Mouse (Mus musculus) E14TG2a.4 (cell line): ENCODE results near the gene Stkld1.

Experiments
- H3K27me3 ChIP-seq: 2 replicates; pipeline ENCODE4 v1.6.1; 2014; ENCODE audit warnings: low read length, control low read depth; ENCODE audit not compliant: insufficient read depth
- H3K36me3 ChIP-seq: 2 replicates; pipeline ENCODE4 v1.6.1; 2014; ENCODE audit warnings: low read length, control low read depth; ENCODE audit not compliant: insufficient read depth
- H3K4me1 ChIP-seq: replicated peaks from 2 replicates; pipeline ENCODE4 v1.6.1; 2014; ENCODE audit warnings: low read depth, low read length, control low read depth
- H3K4me3 ChIP-seq: replicated peaks from 2 replicates; pipeline ENCODE4 v1.5.1; 2014; ENCODE audit warnings: mild to moderate bottlenecking, low read length
- H3K9me3 ChIP-seq: 2 replicates; pipeline ENCODE4 v1.6.1; 2014; ENCODE audit warnings: low read length, control low read depth
- CTCF ChIP-seq: conservative IDR thresholded peaks from 2 replicates; pipeline ENCODE4 v1.5.1; 2014; ENCODE audit warnings: low read length
- NANOG ChIP-seq: IDR thresholded peaks from 2 replicates; pipeline ENCODE4 v1.6.1; 2014; ENCODE audit warnings: borderline replicate concordance, low read length, mixed read lengths
- POU5F1 ChIP-seq: IDR thresholded peaks from 2 replicates; pipeline ENCODE4 v1.6.1; 2014; ENCODE audit warnings: low read length, borderline replicate concordance

Stkld1 gene

DNA sequence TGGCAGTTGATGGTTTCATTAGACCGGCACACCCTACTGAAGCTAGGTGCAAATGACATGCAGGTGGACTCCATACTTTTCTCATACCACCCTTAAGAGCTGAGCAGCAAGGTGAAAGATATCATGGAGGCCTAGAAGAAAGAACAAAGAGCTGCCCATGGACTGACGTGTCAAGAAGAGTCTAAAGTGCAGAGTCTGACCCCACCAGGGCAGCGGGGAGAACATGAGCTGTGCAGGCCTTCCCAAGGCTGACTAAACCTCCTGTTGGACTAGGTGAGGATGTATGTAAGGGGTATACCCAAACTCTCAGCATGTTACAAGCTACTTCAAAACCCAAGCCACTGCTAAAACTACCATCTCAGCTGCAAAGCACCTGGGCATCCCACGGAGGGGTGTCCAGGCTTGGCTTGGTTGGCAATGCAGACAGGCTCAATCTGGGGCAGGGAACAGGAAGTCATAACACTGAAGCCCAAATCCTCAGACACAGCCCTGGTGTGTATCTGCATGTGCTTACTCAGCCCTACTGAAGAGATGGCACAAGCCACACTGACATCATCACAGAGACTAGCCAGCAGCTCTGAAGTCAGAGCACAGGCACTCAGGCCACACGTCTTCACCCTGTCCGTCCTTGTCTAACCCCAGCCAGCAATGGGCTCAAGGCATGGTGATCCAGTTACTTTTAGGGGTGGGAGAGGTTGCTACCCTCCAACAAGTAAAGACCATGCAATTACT, 5.9 kb upstream of the Stkld1 start:
- Histone ChIP-seq H3K4me3 (no peak overlapping the region), H3K36me3 (peaks cover 89% of the 10 kb centered on the region), H3K27me3 (no peaks in the 10 kb centered on the region), H3K9me3 (no peaks in the 10 kb centered on the region), H3K4me1 (peaks cover 31% of the 10 kb centered on the region)
- TF ChIP-seq NANOG = no peak

DNA sequence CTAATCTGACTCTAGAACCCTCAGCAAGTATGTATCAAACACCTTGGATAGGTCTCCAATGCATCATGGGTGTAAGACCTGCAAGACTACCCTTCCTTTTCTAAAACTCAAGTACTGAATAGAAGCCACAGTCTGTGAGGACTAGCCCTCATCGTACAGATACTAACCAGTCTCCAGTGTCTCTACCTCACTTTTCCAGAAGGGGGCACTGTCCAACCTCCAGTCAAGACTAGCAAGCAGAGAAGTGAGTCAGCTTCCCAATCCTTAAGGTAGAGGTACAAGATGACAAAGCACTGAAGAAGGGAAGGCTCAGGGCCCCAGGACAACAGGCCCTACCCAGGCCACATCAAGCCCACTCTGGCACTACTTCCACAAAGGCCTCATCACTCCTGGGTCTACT, 3.5 kb upstream of the Stkld1 start:
- Histone ChIP-seq H3K36me3 (peaks cover 64% of the 10 kb centered on the region), H3K27me3 (no peaks in the 10 kb centered on the region), H3K4me3 (no peak overlapping the region), H3K4me1 (peaks cover 46% of the 10 kb centered on the region), H3K9me3 (no peaks in the 10 kb centered on the region)
- TF ChIP-seq CTCF (peak; percentile 53), POU5F1 (no peak)

DNA sequence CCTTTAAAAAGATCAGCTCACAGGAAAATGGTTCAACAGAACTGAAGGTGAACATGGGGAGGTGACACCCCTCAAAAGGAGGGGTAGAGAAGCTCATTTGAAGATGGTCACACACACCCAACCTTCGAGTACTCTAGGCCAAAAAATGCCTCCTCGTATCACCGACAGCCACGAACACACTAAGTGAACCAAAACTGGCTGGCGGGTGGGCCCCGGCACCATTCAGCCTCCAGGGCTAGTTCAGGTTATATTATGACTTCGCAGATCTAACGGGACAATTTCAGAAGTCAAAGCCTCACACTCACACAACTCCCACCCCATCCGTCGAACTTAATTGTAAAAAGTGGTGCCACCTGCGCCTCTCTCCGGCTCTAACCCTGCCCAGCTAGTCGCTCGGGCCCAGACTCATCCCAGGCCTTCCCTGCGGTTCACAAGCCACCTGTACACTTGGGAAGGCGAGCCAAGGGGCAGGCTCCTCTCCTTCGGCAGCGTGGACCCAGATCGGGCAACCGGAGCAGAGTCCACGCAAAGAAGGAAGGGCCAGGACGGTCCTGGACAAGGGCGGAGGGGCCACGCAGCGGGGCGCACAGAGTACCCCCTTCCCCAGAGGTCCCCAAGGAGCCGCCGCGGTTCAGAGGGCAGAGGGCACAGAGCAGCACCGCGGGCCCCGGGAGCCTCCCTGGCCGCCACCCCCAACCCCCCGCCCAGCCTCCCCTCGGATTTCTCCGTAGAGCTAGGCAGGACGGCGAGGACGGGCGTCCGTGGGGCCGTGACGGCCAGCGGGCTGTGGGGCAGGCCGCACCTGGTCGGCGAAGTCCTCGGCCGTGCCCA, 1.2 kb upstream of the Stkld1 start:
- peak overlapping the region; percentile 92 for H3K4me3 ChIP-seq
- no peaks in the 10 kb centered on the region; the same call in 1 of the 2 replicates for H3K27me3 ChIP-seq
- TF ChIP-seq POU5F1 (no peak), CTCF (no peak), NANOG (no peak)
- H3K36me3 ChIP-seq = peaks cover 41% of the 10 kb centered on the region
- no peaks in the 10 kb centered on the region for H3K9me3 ChIP-seq
- peaks cover 46% of the 10 kb centered on the region for H3K4me1 ChIP-seq

DNA sequence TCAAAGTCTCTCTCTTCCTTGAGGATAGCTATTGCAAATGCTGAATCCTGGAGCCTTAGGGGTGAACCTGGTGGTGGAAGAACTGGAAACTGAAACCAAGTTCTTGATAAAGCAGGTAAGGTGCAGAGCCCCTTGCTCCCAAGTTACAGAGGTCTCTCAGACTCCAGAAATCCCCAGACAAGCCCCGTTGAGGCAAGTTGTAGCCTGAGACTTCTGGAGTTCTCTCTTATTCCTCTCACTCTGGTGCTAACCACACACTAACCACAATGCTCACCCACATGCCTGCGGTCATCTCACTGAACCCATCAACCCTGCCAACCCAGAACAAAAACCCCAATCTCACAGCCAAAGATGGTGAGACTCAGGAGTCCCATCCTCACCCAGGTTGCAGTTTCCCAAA, 1.4 kb downstream of the Stkld1 start:
- no peaks in the 10 kb centered on the region for H3K9me3 ChIP-seq
- no peaks in the 10 kb centered on the region; the same call in 1 of the 2 replicates for H3K27me3 ChIP-seq
- H3K4me3 ChIP-seq = no peak overlapping the region
- peaks cover 16% of the 10 kb centered on the region for H3K36me3 ChIP-seq
- TF ChIP-seq POU5F1 (no peak), NANOG (no peak)
- H3K4me1 ChIP-seq = peaks cover 36% of the 10 kb centered on the region

DNA sequence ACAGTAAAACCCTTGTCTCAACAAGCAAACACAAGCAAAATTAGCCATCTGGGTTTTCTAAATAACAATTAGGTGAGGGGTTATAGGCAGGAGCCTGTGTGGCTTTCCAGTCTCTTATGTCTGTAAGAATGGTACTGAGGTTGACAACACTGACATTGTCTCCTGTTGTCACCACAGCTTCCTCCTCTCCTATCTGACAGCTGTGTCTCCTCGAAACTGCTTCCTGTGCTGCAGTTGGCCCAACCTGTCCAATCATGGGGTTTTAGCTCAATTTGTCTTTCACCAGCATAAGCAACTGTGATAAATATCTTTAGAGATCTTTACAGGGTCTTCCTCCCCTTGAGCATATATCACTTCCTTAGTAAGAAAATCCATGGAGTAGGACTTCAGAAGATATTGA, 2.6 kb downstream of the Stkld1 start:
- Histone ChIP-seq H3K9me3 (no peaks in the 10 kb centered on the region), H3K4me3 (no peak overlapping the region), H3K36me3 (peaks cover 5% of the 10 kb centered on the region), H3K4me1 (peaks cover 25% of the 10 kb centered on the region), H3K27me3 (no peaks in the 10 kb centered on the region; the same call in 1 of the 2 replicates)
- TF ChIP-seq NANOG = no peak
- TF ChIP-seq CTCF = no peak
- TF ChIP-seq POU5F1 = no peak

DNA sequence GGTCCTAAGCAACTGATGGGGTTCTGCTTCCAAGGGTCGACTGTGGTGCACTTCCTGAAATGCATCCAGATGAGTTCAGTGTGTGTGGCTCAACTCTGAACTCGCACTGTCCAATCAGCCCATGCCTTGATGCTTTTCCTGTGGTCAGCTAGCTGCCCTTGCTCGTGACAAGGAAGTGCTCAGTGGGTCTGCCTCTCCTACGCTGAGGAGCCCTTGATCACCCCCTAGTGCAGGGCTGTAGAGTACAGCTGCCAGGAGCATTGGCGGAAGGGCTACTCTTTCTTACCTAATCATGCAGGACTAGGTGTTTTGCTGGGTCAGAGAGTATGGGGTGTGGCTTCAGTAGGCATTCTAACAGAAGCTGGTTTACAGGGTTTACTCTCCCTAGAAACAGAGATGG, 7.7 kb downstream of the Stkld1 start:
- peaks cover 13% of the 10 kb centered on the region for H3K27me3 ChIP-seq
- no peaks in the 10 kb centered on the region for H3K4me1 ChIP-seq
- H3K36me3 ChIP-seq = no peaks in the 10 kb centered on the region
- no peaks in the 10 kb centered on the region for H3K9me3 ChIP-seq
- TF ChIP-seq POU5F1 (no peak), CTCF (no peak), NANOG (no peak)
- H3K4me3 ChIP-seq = no peak overlapping the region

DNA sequence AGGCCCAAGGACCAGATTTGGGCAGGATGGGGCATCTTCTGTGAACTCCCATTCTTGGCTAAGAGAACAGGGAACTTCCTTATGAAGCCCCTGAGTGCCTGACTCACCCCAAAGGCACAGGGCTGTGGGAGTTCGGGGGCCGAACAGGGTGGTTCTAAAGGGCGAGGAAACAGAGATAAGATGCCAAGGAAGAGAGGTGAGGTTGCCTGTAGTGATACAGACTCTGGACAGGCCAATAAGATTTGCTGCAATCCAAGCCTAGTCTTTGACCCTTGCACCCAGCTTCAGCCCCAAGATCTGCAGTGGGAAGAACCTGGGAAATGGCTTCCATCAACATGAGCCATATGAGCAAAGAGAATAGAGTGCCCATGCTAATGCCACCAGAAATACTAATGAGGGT, 9.4 kb downstream of the Stkld1 start:
- TF ChIP-seq POU5F1 = no peak
- no peak for TF ChIP-seq CTCF
- no peak for TF ChIP-seq NANOG
- H3K27me3 ChIP-seq = peaks cover 14% of the 10 kb centered on the region
- no peaks in the 10 kb centered on the region for H3K9me3 ChIP-seq
- no peaks in the 10 kb centered on the region for H3K36me3 ChIP-seq
- 0 out of 2 replicates have a peak, but pooled peaks cover 10% of the 10 kb centered on the region for H3K4me1 ChIP-seq
- H3K4me3 ChIP-seq = no peak overlapping the region

DNA sequence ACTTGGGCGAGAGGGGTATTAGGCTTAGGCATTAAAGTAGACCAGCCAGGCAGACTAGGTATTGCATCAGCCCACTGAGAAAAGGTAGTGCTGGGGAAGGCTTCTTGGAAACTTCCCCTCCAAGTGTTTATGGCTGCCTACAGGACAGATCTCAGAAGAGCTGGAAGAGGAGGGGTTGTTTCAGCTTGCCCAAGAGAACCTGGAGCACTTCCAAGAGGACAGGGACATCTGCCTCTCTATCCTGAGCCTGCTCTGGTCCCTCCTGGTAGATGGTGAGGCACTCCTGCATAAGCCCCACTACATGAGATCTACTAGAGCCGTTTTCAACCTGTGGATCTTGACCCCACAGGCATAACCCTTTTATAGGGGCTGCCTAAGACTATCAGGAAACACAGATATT, 16.6 kb downstream of the Stkld1 start:
- Histone ChIP-seq H3K36me3 (peaks cover 58% of the 10 kb centered on the region), H3K9me3 (no peaks in the 10 kb centered on the region), H3K4me1 (peaks cover 28% of the 10 kb centered on the region), H3K4me3 (no peak overlapping the region), H3K27me3 (peaks cover 8% of the 10 kb centered on the region)
- no peak for TF ChIP-seq NANOG
- TF ChIP-seq CTCF = no peak
- no peak for TF ChIP-seq POU5F1
